Mouse (Mus musculus) limb, embryonic 14.5 days (tissue): ENCODE measurements at regions not wholly inside any gene's neighbourhood (a gene's known extent, or its start where the extent isn't known, plus 50 kb on each side); places are given as distances from the start of the nearest gene placed in this dataset.

ENCODE experiments used
- ATAC-seq: fragments of 200-750 bp; cut with Nextera tagmentation; 2 replicates; pipeline ENCODE4 v1.8.0; 2017; ENCODE audit warnings: low read depth, moderate number of reproducible peaks, moderate TSS enrichment; ENCODE audit not compliant: low FRiP score
- DNase-seq: peaks from one replicate; pipeline ENCODE4 v3.0.0-alpha.2; 2015; ENCODE audit warnings: low spot score
- H3K27ac ChIP-seq: fragments of 300-500 bp; sonication (generic); replicated peaks from 2 replicates; pipeline ENCODE4 v1.5.1; 2014; ENCODE audit warnings: low read depth, mild to moderate bottlenecking, low read length, moderate library complexity, mixed read lengths
- H3K27me3 ChIP-seq: fragments of 300-500 bp; sonication (generic); 2 replicates; pipeline ENCODE4 v1.6.1; 2014; ENCODE audit warnings: low read length, mixed read lengths; ENCODE audit not compliant: control insufficient read depth, insufficient read depth
- H3K36me3 ChIP-seq: fragments of 300-500 bp; sonication (generic); 2 replicates; pipeline ENCODE4 v1.6.1; 2014; ENCODE audit warnings: mild to moderate bottlenecking, low read length, moderate library complexity, mixed read lengths; ENCODE audit not compliant: control insufficient read depth, insufficient read depth
- H3K4me1 ChIP-seq: fragments of 300-500 bp; sonication (generic); 2 replicates; pipeline ENCODE4 v1.6.1; 2014; ENCODE audit warnings: antibody characterized with exemption, low read length, mixed read lengths; ENCODE audit not compliant: control insufficient read depth, insufficient read depth
- H3K4me2 ChIP-seq: fragments of 300-500 bp; sonication (generic); replicated peaks from 2 replicates; pipeline ENCODE4 v1.6.1; 2014; ENCODE audit warnings: low read depth, mild to moderate bottlenecking, low read length, moderate library complexity; ENCODE audit not compliant: severe bottlenecking
- H3K4me3 ChIP-seq: fragments of 300-500 bp; sonication (generic); replicated peaks from 2 replicates; pipeline ENCODE4 v1.5.1; 2014; ENCODE audit warnings: low read length
- H3K9ac ChIP-seq: fragments of 300-500 bp; sonication (generic); 2 replicates; pipeline ENCODE4 v1.6.1; 2014; ENCODE audit warnings: mild to moderate bottlenecking, low read depth, low read length, moderate library complexity; ENCODE audit not compliant: severe bottlenecking
- H3K9me3 ChIP-seq: fragments of 300-500 bp; sonication (generic); 2 replicates; pipeline ENCODE4 v1.6.1; 2016; ENCODE audit warnings: low read length; ENCODE audit not compliant: control insufficient read depth
- POLR2A ChIP-seq: fragments of 200-500 bp; IDR thresholded peaks from 2 replicates; pipeline ENCODE4 v1.8.0; 2012; ENCODE audit warnings: inconsistent platforms, mild to moderate bottlenecking, moderate library complexity, borderline replicate concordance; ENCODE audit not compliant: insufficient read depth, insufficient read length; ENCODE audit errors: extremely low read depth
- WGBS: fragments of 180-500 bp; shearing (Covaris S2); extraction: QIAGEN DNeasy Blood & Tissue Kit; methylation state at CpG from one replicate; pipeline ENCODE4 v1.1.7; 2014; 5-methylcytosine and 5-hydroxymethylcytosine counted together

DNA sequence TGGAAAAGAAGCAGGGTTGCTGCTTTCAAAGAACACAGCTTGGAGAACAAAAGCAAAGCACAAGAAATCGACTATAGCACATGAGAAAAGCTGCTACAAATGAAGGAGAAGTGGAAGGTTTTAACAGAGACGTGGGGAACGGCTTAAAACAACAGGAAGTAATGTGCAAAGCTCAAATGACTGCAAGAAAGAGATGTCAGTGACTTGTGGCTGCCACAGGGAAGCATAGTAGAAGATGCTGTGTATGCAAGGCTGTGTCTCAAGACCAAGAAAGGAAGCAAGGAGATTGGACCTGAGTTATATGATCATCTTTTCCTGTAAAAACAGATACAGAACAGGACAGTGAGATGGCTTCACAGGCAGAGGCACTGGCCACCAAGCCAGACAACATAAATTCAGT, 154.6 kb upstream of the Supt20 start:
- H3K4me2 ChIP-seq, result no peak overlapping the region
- DNase-seq, result no peak
- TF ChIP-seq POLR2A, result no peak
- H3K27me3 ChIP-seq, result no peaks in the 10 kb centered on the region
- H3K4me3 ChIP-seq, result no peak overlapping the region
- no peaks in the 10 kb centered on the region for H3K36me3 ChIP-seq
- no peaks in the 10 kb centered on the region; the same call in 1 of the 2 replicates for H3K9me3 ChIP-seq
- no peak for ATAC-seq
- no peak overlapping the region for H3K9ac ChIP-seq
- 44% methylated on average over 3 of the region's 3 CpGs for WGBS
- no peak overlapping the region for H3K27ac ChIP-seq
- peaks cover 6% of the 10 kb centered on the region; the same call in 1 of the 2 replicates for H3K4me1 ChIP-seq

GRCm38 (mm10) chr3:54540540-54541080, 152.0 kb upstream of the Supt20 start:
- DNase-seq, result peak; percentile 65
- H3K9ac ChIP-seq, result no peak overlapping the region
- no peaks in the 10 kb centered on the region; the same call in 1 of the 2 replicates for H3K9me3 ChIP-seq
- 0 out of 2 replicates have a peak overlapping the region, but pooled peaks have one; percentile 29 for H3K27ac ChIP-seq
- no peak for TF ChIP-seq POLR2A
- H3K36me3 ChIP-seq, result no peaks in the 10 kb centered on the region
- no peak overlapping the region for H3K4me3 ChIP-seq
- 30% methylated on average over 3 of the region's 3 CpGs for WGBS
- peak; percentile 82 for ATAC-seq
- no peaks in the 10 kb centered on the region for H3K27me3 ChIP-seq
- no peak overlapping the region for H3K4me2 ChIP-seq
- H3K4me1 ChIP-seq, result peaks cover 6% of the 10 kb centered on the region; the same call in 1 of the 2 replicates

DNA sequence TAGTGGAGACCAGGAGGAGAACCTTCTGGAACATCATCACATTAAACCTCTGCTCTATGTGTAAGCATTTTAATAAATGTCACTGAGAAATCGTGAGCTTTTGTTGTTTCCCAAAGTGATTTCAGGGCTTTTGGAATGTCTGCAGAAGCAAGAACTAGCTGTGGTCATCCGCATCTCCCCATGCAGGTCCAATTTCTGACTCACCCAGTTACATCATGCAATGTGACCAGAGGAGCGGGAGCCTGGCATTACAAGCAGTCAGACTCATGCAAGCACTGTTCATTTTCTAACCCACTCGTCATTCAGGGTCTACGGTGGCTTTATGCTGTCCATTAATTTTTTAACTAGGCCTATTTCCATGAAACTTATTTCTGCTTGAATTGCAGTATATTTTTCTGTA, 151.2 kb upstream of the Supt20 start:
- WGBS, result 82% methylated on average over 5 of the region's 5 CpGs
- no peak overlapping the region for H3K9ac ChIP-seq
- no peak for DNase-seq
- no peak overlapping the region for H3K4me3 ChIP-seq
- H3K36me3 ChIP-seq, result no peaks in the 10 kb centered on the region
- no peak for ATAC-seq
- no peaks in the 10 kb centered on the region for H3K27me3 ChIP-seq
- no peak overlapping the region for H3K27ac ChIP-seq
- H3K4me1 ChIP-seq, result peaks cover 6% of the 10 kb centered on the region; the same call in 1 of the 2 replicates
- no peak for TF ChIP-seq POLR2A
- no peaks in the 10 kb centered on the region; the same call in 1 of the 2 replicates for H3K9me3 ChIP-seq
- H3K4me2 ChIP-seq, result no peak overlapping the region

DNA sequence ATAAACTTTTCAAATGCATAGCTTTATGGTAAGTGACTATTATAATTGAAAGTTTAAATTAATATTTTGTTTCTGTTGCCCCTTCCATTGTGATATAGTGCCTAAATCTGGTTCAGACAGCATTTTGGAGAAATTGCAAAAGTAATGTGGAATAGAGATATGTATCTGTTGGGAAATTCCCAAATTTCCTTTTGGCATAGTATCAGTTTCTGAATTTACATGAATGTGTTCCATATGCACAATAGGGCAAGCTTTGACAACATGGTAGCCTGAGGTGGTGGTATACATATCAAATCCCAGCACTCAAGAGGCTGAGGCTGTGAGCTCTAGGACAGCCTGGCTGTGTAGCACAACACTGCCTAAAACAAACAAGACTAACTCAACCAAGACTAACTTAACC, 147.2 kb upstream of the Supt20 start:
- no peak for TF ChIP-seq POLR2A
- H3K9me3 ChIP-seq, result no peaks in the 10 kb centered on the region; the same call in 1 of the 2 replicates
- peaks cover 6% of the 10 kb centered on the region; the same call in 1 of the 2 replicates for H3K4me1 ChIP-seq
- DNase-seq (no peak), ATAC-seq (no peak)
- H3K27me3 ChIP-seq, result no peaks in the 10 kb centered on the region
- no peak overlapping the region for H3K27ac ChIP-seq
- no peak overlapping the region for H3K4me2 ChIP-seq
- no peak overlapping the region for H3K9ac ChIP-seq
- H3K4me3 ChIP-seq, result no peak overlapping the region
- H3K36me3 ChIP-seq, result no peaks in the 10 kb centered on the region

GRCm38 (mm10) chr3:54551908-54552307, 140.7 kb upstream of the Supt20 start:
- Histone ChIP-seq H3K36me3 (no peaks in the 10 kb centered on the region), H3K27me3 (no peaks in the 10 kb centered on the region), H3K4me3 (no peak overlapping the region), H3K4me1 (no peaks in the 10 kb centered on the region), H3K4me2 (no peak overlapping the region), H3K9me3 (peaks cover 6% of the 10 kb centered on the region; the same call in 1 of the 2 replicates), H3K9ac (no peak overlapping the region), H3K27ac (peak overlapping the region; percentile 38; the same call in 1 of the 2 replicates)
- WGBS, result 60% methylated on average over 9 of the region's 9 CpGs
- DNase-seq (peak; percentile 73), ATAC-seq (peak; percentile 63)
- TF ChIP-seq POLR2A, result no peak
